Mouse (Mus musculus) testis, adult 2 months (tissue): ENCODE measurements around the gene Smpx.

Experiments
- CTCF ChIP-seq: fragments of 200-500 bp; IDR thresholded peaks from 2 replicates; pipeline ENCODE4 v1.5.1; 2012; ENCODE audit warnings: low read depth, mild to moderate bottlenecking, inconsistent platforms, low read length, moderate library complexity; ENCODE audit not compliant: control insufficient read depth, insufficient read depth, insufficient replicate concordance
- POLR2A ChIP-seq: fragments of 200-500 bp; IDR thresholded peaks from 2 replicates; pipeline ENCODE4 v1.6.1; 2012; ENCODE audit warnings: low read depth, mild to moderate bottlenecking, inconsistent platforms, low read length, moderate library complexity; ENCODE audit not compliant: control insufficient read depth

DNA sequence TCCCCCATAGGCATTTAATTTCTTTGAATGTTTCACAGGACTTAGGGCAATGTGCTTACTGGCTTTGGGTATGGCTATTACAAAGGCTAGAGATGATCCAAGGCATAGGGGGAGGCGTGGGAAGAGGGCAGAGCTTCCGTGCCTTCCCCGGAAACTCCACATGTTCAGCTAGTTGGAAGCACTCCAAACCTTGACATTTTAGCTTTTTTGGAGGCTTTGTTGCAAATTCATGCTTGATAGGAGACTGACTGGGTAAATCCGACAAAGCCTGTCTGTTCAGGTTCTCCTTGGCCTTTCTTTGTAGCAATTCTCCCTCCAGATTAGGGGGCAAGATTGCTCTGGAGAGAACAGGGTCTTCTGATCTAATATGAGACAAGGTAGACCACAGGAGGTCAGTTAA is 7.5 kb upstream of the Smpx start:
- no peak for TF ChIP-seq CTCF
- no peak for TF ChIP-seq POLR2A
